Mouse (Mus musculus) kidney, adult 2 months (tissue): ENCODE results near the gene Trappc10.

Source experiments
- CTCF ChIP-seq: fragments of 200-500 bp; conservative IDR thresholded peaks from 2 replicates; pipeline ENCODE4 v1.5.1; 2011; ENCODE audit warnings: low read depth, mild to moderate bottlenecking, control low read depth, low read length, moderate library complexity, mixed read lengths; ENCODE audit not compliant: insufficient read depth, insufficient read length
- POLR2A ChIP-seq: fragments of 200-500 bp; IDR thresholded peaks from one replicate; pipeline ENCODE4 v1.6.1; 2011; ENCODE audit warnings: low read depth, low read length, control low read depth

GRCm38 (mm10) chr10:78224136-78224535, 20.3 kb downstream of the Trappc10 start:
- TF ChIP-seq CTCF (no peak), POLR2A (no peak)
